Mouse (Mus musculus) kidney, postnatal 0 days (tissue): ENCODE data around the gene Ankrd13c. TPM values are rescaled to one million over a fixed set of nuclear protein-coding genes. Genes with fewer than 3 reads are reported as not detected.

Experiments used
- ATAC-seq: fragments of 200-750 bp; cut with Nextera tagmentation; replicated peaks from 2 replicates; pipeline ENCODE4 v1.8.0; 2017; ENCODE audit warnings: low read depth, moderate number of reproducible peaks, moderate TSS enrichment, moderate library complexity; ENCODE audit not compliant: low FRiP score
- DNase-seq: peaks from one replicate; pipeline ENCODE4 v3.0.0-alpha.2; 2016; ENCODE audit warnings: low spot score
- H3K27ac ChIP-seq: fragments of 300-500 bp; sonication (generic); 2 replicates; pipeline ENCODE4 v1.5.1; 2014; ENCODE audit warnings: mild to moderate bottlenecking
- H3K27me3 ChIP-seq: fragments of 300-500 bp; sonication (generic); 2 replicates; pipeline ENCODE4 v1.6.1; 2014; ENCODE audit warnings: low read length, mixed read lengths; ENCODE audit not compliant: insufficient read depth
- H3K36me3 ChIP-seq: fragments of 300-500 bp; sonication (generic); 2 replicates; pipeline ENCODE4 v1.6.1; 2014; ENCODE audit warnings: low read length, mixed read lengths; ENCODE audit not compliant: insufficient read depth
- H3K4me1 ChIP-seq: fragments of 300-500 bp; sonication (generic); replicated peaks from 2 replicates; pipeline ENCODE4 v1.6.1; 2014; ENCODE audit warnings: antibody characterized with exemption, low read length, mixed read lengths; ENCODE audit not compliant: insufficient read depth
- H3K4me2 ChIP-seq: fragments of 300-500 bp; sonication (generic); 2 replicates; pipeline ENCODE4 v1.6.1; 2014; ENCODE audit warnings: mild to moderate bottlenecking, low read length, moderate library complexity, mixed read lengths
- H3K4me3 ChIP-seq: fragments of 300-500 bp; sonication (generic); replicated peaks from 2 replicates; pipeline ENCODE4 v1.5.1; 2014; ENCODE audit warnings: low read depth, low read length
- H3K9ac ChIP-seq: fragments of 300-500 bp; sonication (generic); 2 replicates; pipeline ENCODE4 v1.6.1; 2014; ENCODE audit warnings: low read depth, low read length
- H3K9me3 ChIP-seq: fragments of 300-500 bp; sonication (generic); replicated peaks from 2 replicates; pipeline ENCODE4 v1.6.1; 2016; ENCODE audit warnings: low read length, inconsistent platforms, mixed read lengths
- CTCF ChIP-seq: IDR thresholded peaks from 2 replicates; pipeline ENCODE4 v1.5.1; 2016; ENCODE audit warnings: antibody characterized with exemption, low read depth, mild to moderate bottlenecking, moderate library complexity
- WGBS: fragments of 180-500 bp; shearing (Covaris S2); extraction: QIAGEN DNeasy Blood & Tissue Kit; methylation state at CpG from one replicate; pipeline ENCODE4 v1.1.7; 2014; 5-methylcytosine and 5-hydroxymethylcytosine counted together
- polyA plus RNA-seq: library from polyadenylated mRNA; unstranded; fragments of >200 nt; fragmentation: Nextera tagmentation; extraction: Ambion mirVana; gene quantifications from 2 replicates; pipeline ENCODE4 v1.2.1, GENCODE M21; 2015

Gene Ankrd13c
- polyA plus RNA-seq, 1 experiment from 2014 or later: 31.9 TPM

DNA sequence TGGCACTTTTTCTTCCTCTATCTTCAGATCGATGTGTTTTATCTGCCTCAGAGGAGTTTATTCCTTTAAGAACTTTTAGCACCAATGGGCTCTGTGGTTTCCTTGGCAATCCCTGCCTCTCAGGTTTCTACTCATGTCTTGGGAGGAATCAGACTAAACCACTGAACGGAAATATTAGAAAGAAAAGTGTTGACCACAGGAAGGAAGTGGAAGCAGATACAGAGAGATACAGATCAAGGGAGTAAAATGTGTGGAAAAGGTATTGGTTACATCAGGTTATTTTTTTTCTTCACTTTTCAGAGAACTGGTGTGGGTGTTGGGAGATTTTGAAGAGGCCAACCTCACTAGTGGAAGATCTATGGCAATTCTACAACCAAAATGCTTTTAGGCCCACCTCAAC lies 8.5 kb upstream of the Ankrd13c start:
- no peak for DNase-seq
- Histone ChIP-seq H3K27me3 (no peaks in the 10 kb centered on the region), H3K9me3 (no peaks in the 10 kb centered on the region), H3K27ac (no peak overlapping the region), H3K36me3 (no peaks in the 10 kb centered on the region), H3K9ac (no peak overlapping the region), H3K4me3 (no peak overlapping the region), H3K4me1 (no peaks in the 10 kb centered on the region), H3K4me2 (no peak overlapping the region)
- WGBS: 57% methylated on average over 2 of the region's 2 CpGs
- TF ChIP-seq CTCF: no peak
- ATAC-seq: no peak

GRCm38 (mm10) chr3:157947383-157948280 lies 593 bp downstream of the Ankrd13c start:
- Histone ChIP-seq H3K4me2 (peak overlapping the region; percentile 93), H3K4me1 (peaks cover 3% of the 10 kb centered on the region; the same call in 1 of the 2 replicates), H3K9ac (peak overlapping the region; percentile 92), H3K9me3 (no peaks in the 10 kb centered on the region), H3K36me3 (no peaks in the 10 kb centered on the region), H3K4me3 (peak overlapping the region; percentile 93), H3K27ac (peak overlapping the region; percentile 94), H3K27me3 (no peaks in the 10 kb centered on the region)
- no peak for TF ChIP-seq CTCF
- under 1% methylated on average over 93 of the region's 93 CpGs for WGBS
- ATAC-seq: peak; percentile 66
- peak; percentile 15 for DNase-seq

GRCm38 (mm10) chr3:157952716-157953115 lies 5.7 kb downstream of the Ankrd13c start:
- DNase-seq: peak; percentile 4
- no peak for ATAC-seq
- H3K4me2 ChIP-seq: no peak overlapping the region

GRCm38 (mm10) chr3:157955466-157955865 lies 8.4 kb downstream of the Ankrd13c start:
- Histone ChIP-seq H3K9ac (no peak overlapping the region), H3K4me2 (no peak overlapping the region), H3K4me1 (no peaks in the 10 kb centered on the region), H3K4me3 (no peak overlapping the region), H3K36me3 (no peaks in the 10 kb centered on the region), H3K27ac (no peak overlapping the region), H3K9me3 (no peaks in the 10 kb centered on the region), H3K27me3 (no peaks in the 10 kb centered on the region)
- 91% methylated on average over 2 of the region's 2 CpGs for WGBS
- DNase-seq (no peak), ATAC-seq (no peak)
- no peak for TF ChIP-seq CTCF

More at GRCm38 (mm10) chr3:157952716-157953115, 5.7 kb downstream of the Ankrd13c start:
- no peak overlapping the region for H3K4me3 ChIP-seq
- H3K27ac ChIP-seq: no peak overlapping the region
- H3K9ac ChIP-seq: no peak overlapping the region
- H3K27me3 ChIP-seq: no peaks in the 10 kb centered on the region
- peaks cover 3% of the 10 kb centered on the region; the same call in 1 of the 2 replicates for H3K4me1 ChIP-seq
- no peaks in the 10 kb centered on the region for H3K9me3 ChIP-seq
- no peaks in the 10 kb centered on the region for H3K36me3 ChIP-seq
- no peak for TF ChIP-seq CTCF
- WGBS: 71% methylated on average over 2 of the region's 2 CpGs

DNA sequence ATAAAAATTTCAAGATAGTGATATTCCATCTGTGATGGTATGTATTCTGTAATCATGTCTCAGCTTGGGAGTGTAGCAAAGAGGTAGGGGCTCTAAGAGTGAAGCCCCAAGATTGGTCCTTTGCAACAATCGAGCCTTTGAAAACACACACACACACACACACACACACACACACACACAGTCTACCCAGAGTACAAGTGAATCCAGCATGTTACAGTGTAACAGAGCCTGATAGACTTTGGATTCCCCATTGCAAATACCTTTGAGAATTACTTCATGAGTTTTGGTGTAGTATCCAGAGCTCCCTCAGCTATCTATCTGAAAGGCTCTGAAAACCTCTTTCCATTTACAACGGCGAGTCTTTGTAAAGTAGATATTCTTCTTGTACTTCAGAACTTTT lies 9.2 kb downstream of the Ankrd13c start:
- DNase-seq (no peak), ATAC-seq (peak; percentile 49; the same call in 1 of the 2 replicates)
- H3K27ac ChIP-seq: no peak overlapping the region
- no peak overlapping the region for H3K9ac ChIP-seq
- no peaks in the 10 kb centered on the region for H3K4me1 ChIP-seq
- H3K36me3 ChIP-seq: no peaks in the 10 kb centered on the region
- no peak for TF ChIP-seq CTCF
- H3K9me3 ChIP-seq: no peaks in the 10 kb centered on the region
- 91% methylated on average over 3 of the region's 3 CpGs for WGBS
- H3K4me3 ChIP-seq: no peak overlapping the region
- H3K27me3 ChIP-seq: no peaks in the 10 kb centered on the region
- H3K4me2 ChIP-seq: no peak overlapping the region

GRCm38 (mm10) chr3:157957320-157957719 lies 10.3 kb downstream of the Ankrd13c start:
- TF ChIP-seq CTCF: no peak
- H3K27me3 ChIP-seq: no peaks in the 10 kb centered on the region
- no peaks in the 10 kb centered on the region for H3K4me1 ChIP-seq
- H3K27ac ChIP-seq: no peak overlapping the region
- H3K36me3 ChIP-seq: no peaks in the 10 kb centered on the region
- no peaks in the 10 kb centered on the region for H3K9me3 ChIP-seq
- H3K4me2 ChIP-seq: no peak overlapping the region
- DNase-seq (no peak), ATAC-seq (no peak)
- no peak overlapping the region for H3K4me3 ChIP-seq
- H3K9ac ChIP-seq: no peak overlapping the region
